Mouse (Mus musculus) brain, adult 2 months (tissue): ENCODE measurements at regions not wholly inside any gene's neighbourhood (a gene's known extent, or its start where the extent isn't known, plus 50 kb on each side); places are given as distances from the start of the nearest gene placed in this dataset.

Source experiments
- DNase-seq: peaks from one replicate; pipeline ENCODE4 v3.0.0; 2011; ENCODE audit warnings: low read depth, low spot score

GRCm38 (mm10) chr11:64138934-64139333 is 59.7 kb upstream of the Cox10 start:
- no peak for DNase-seq

- DNase-seq: no peak
Measured at GRCm38 (mm10) chr11:64135766-64136165, 56.5 kb upstream of the Cox10 start.

GRCm38 (mm10) chr11:64135308-64135591 is 56.0 kb upstream of the Cox10 start:
- no peak for DNase-seq

GRCm38 (mm10) chr11:64134571-64135307 is 55.5 kb upstream of the Cox10 start:
- DNase-seq: no peak
